Mouse (Mus musculus): ENCODE measurements around the gene Chn2. TPM values are rescaled to one million over a fixed set of nuclear protein-coding genes. Genes with fewer than 3 reads are reported as not detected.

Gene Chn2
- polyA plus RNA-seq, 1 experiment = 574 TPM

- H3K27ac ChIP-seq (ENCODE audit: insufficient read depth, low read length) = peak overlapping the region; percentile 57; the same call in 1 of the 2 replicates
- H3K4me1 ChIP-seq (ENCODE audit: control insufficient read depth, insufficient read depth, low read length) = peaks cover 34% of the 10 kb centered on the region
- H3K27me3 ChIP-seq (ENCODE audit: control insufficient read depth, insufficient read depth, low read length) = no peaks in the 10 kb centered on the region
- no peak for DNase-seq
- no peak for TF ChIP-seq CTCF (IDR thresholded peaks at IDR 0.05; ENCODE audit: borderline replicate concordance, insufficient read depth, low read depth, low read length)
- TF ChIP-seq POLR2A (IDR thresholded peaks at IDR 0.05; ENCODE audit: borderline replicate concordance, insufficient read depth, low read length) = no peak
- WGBS = 52% methylated on average over 3 of the region's 3 CpGs
- no peak overlapping the region for H3K4me3 ChIP-seq (replicated peaks; ENCODE audit: insufficient read depth, low read depth, low read length)
These were observed 51.5 kb downstream of the Chn2 start for GRCm38 (mm10) chr6:54090822-54091221.

- Histone ChIP-seq H3K4me1 (ENCODE audit: control insufficient read depth, insufficient read depth, low read length) (peaks cover 40% of the 10 kb centered on the region), H3K27ac (ENCODE audit: insufficient read depth, low read length) (no peak overlapping the region), H3K27me3 (ENCODE audit: control insufficient read depth, insufficient read depth, low read length) (no peaks in the 10 kb centered on the region), H3K4me3 (replicated peaks; ENCODE audit: insufficient read depth, low read depth, low read length) (no peak overlapping the region)
- 34% methylated on average over 3 of the region's 3 CpGs for WGBS
- no peak for TF ChIP-seq POLR2A (IDR thresholded peaks at IDR 0.05; ENCODE audit: borderline replicate concordance, insufficient read depth, low read length)
- no peak for TF ChIP-seq CTCF (IDR thresholded peaks at IDR 0.05; ENCODE audit: borderline replicate concordance, insufficient read depth, low read depth, low read length)
- DNase-seq = no peak
These were observed 53.6 kb downstream of the Chn2 start for GRCm38 (mm10) chr6:54092920-54093319.

- 58% methylated on average over 6 of the region's 6 CpGs for WGBS
- Histone ChIP-seq H3K27me3 (ENCODE audit: control insufficient read depth, insufficient read depth, low read length) (no peaks in the 10 kb centered on the region), H3K27ac (ENCODE audit: insufficient read depth, low read length) (peak overlapping the region; percentile 33; the same call in 1 of the 2 replicates), H3K4me1 (ENCODE audit: control insufficient read depth, insufficient read depth, low read length) (peaks cover 46% of the 10 kb centered on the region), H3K4me3 (replicated peaks; ENCODE audit: insufficient read depth, low read depth, low read length) (no peak overlapping the region)
- TF ChIP-seq CTCF (IDR thresholded peaks at IDR 0.05; ENCODE audit: borderline replicate concordance, insufficient read depth, low read depth, low read length) = no peak
- no peak for TF ChIP-seq POLR2A (IDR thresholded peaks at IDR 0.05; ENCODE audit: borderline replicate concordance, insufficient read depth, low read length)
- DNase-seq = no peak
These were observed 56.9 kb downstream of the Chn2 start for GRCm38 (mm10) chr6:54096147-54096761.

DNA sequence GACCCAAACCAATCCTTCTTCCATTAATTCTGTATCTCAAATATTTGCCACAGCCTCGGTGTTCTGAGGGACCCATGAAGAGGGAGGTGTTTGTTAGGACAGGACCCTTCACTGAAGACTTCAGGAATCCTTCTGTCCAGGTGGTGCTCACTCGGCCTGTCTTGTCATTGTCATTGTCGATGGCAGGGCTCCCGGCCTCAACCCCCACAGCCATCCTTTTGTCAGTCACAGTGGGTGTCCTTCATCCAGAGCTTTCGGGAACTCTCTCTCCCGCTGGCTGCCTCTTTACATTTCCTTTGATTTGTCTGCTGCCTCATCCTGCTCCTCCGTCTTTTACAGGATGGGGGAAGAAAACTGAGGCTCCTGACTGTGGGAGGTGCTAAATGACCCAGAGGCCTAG is 57.5 kb downstream of the Chn2 start:
- TF ChIP-seq POLR2A (IDR thresholded peaks at IDR 0.05; ENCODE audit: borderline replicate concordance, insufficient read depth, low read length) (no peak), CTCF (IDR thresholded peaks at IDR 0.05; ENCODE audit: borderline replicate concordance, insufficient read depth, low read depth, low read length) (no peak)
- H3K27me3 ChIP-seq (ENCODE audit: control insufficient read depth, insufficient read depth, low read length) = no peaks in the 10 kb centered on the region
- WGBS = 4% methylated on average over 7 of the region's 7 CpGs
- peaks cover 45% of the 10 kb centered on the region for H3K4me1 ChIP-seq (ENCODE audit: control insufficient read depth, insufficient read depth, low read length)
- no peak overlapping the region for H3K4me3 ChIP-seq (replicated peaks; ENCODE audit: insufficient read depth, low read depth, low read length)
- DNase-seq = peak; percentile 65 to 74
- H3K27ac ChIP-seq (ENCODE audit: insufficient read depth, low read length) = peak overlapping the region; percentile 33

GRCm38 (mm10) chr6:54098339-54098738 is 59.0 kb downstream of the Chn2 start:
- no peak for DNase-seq
- WGBS = 89% methylated on average over 6 of the region's 6 CpGs
- Histone ChIP-seq H3K27me3 (ENCODE audit: control insufficient read depth, insufficient read depth, low read length) (no peaks in the 10 kb centered on the region), H3K27ac (ENCODE audit: insufficient read depth, low read length) (peak overlapping the region; percentile 40; the same call in 1 of the 2 replicates), H3K4me3 (replicated peaks; ENCODE audit: insufficient read depth, low read depth, low read length) (no peak overlapping the region), H3K4me1 (ENCODE audit: control insufficient read depth, insufficient read depth, low read length) (peaks cover 43% of the 10 kb centered on the region)
- TF ChIP-seq CTCF (IDR thresholded peaks at IDR 0.05; ENCODE audit: borderline replicate concordance, insufficient read depth, low read depth, low read length) (no peak), POLR2A (IDR thresholded peaks at IDR 0.05; ENCODE audit: borderline replicate concordance, insufficient read depth, low read length) (no peak)

DNA sequence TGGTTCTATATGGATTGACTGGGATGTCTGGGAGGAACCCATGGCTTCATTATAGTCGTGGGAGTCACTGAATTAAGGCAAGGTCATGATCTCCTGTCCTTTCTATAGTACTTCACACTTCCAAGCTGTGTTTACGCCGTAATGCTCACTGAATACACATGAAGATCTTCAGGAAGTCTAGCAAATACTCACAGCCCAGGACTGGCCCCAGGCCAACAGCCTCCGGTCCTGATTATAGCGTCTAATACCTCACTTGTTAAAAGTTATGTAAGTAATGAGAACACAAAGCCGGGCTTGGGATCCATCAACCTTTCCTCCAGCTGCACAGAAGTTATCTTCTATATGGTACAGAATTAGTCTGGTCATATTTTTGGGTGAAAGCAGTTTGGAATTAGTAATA is 60.3 kb downstream of the Chn2 start:
- no peak for TF ChIP-seq CTCF (IDR thresholded peaks at IDR 0.05; ENCODE audit: borderline replicate concordance, insufficient read depth, low read depth, low read length)
- no peak for TF ChIP-seq POLR2A (IDR thresholded peaks at IDR 0.05; ENCODE audit: borderline replicate concordance, insufficient read depth, low read length)
- DNase-seq = peak in 1 of 2 experiments; percentile 64
- 16% methylated on average over 6 of the region's 6 CpGs for WGBS
- peaks cover 53% of the 10 kb centered on the region for H3K4me1 ChIP-seq (ENCODE audit: control insufficient read depth, insufficient read depth, low read length)
- no peak overlapping the region for H3K4me3 ChIP-seq (replicated peaks; ENCODE audit: insufficient read depth, low read depth, low read length)
- peak overlapping the region; percentile 1; the same call in 1 of the 2 replicates for H3K27ac ChIP-seq (ENCODE audit: insufficient read depth, low read length)
- H3K27me3 ChIP-seq (ENCODE audit: control insufficient read depth, insufficient read depth, low read length) = no peaks in the 10 kb centered on the region

DNA sequence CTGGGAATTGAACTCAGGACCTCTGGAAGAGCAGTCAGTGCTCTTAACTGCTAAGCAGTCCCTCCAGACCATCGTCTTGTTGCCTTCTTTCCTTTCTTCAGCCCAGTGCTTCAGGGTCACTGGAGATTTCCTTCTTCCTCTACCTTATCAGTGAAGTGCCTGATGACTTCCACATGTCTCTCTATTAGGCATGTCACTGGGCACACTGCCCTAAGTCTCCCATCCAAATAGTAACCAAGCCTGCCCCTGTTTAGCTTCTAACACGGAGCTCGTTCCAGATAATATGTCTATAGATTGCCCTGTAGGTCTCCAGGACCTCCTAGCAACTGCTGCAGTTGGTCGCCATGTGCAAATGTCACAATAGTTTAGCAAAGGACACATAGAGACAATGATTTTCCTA is 62.9 kb downstream of the Chn2 start:
- WGBS = 60% methylated on average over 4 of the region's 4 CpGs
- Histone ChIP-seq H3K27ac (ENCODE audit: insufficient read depth, low read length) (peak overlapping the region; percentile 22; the same call in 1 of the 2 replicates), H3K4me3 (replicated peaks; ENCODE audit: insufficient read depth, low read depth, low read length) (no peak overlapping the region), H3K4me1 (ENCODE audit: control insufficient read depth, insufficient read depth, low read length) (peaks cover 55% of the 10 kb centered on the region), H3K27me3 (ENCODE audit: control insufficient read depth, insufficient read depth, low read length) (no peaks in the 10 kb centered on the region)
- TF ChIP-seq CTCF (IDR thresholded peaks at IDR 0.05; ENCODE audit: borderline replicate concordance, insufficient read depth, low read depth, low read length) (no peak), POLR2A (IDR thresholded peaks at IDR 0.05; ENCODE audit: borderline replicate concordance, insufficient read depth, low read length) (no peak)
- DNase-seq = no peak

DNA sequence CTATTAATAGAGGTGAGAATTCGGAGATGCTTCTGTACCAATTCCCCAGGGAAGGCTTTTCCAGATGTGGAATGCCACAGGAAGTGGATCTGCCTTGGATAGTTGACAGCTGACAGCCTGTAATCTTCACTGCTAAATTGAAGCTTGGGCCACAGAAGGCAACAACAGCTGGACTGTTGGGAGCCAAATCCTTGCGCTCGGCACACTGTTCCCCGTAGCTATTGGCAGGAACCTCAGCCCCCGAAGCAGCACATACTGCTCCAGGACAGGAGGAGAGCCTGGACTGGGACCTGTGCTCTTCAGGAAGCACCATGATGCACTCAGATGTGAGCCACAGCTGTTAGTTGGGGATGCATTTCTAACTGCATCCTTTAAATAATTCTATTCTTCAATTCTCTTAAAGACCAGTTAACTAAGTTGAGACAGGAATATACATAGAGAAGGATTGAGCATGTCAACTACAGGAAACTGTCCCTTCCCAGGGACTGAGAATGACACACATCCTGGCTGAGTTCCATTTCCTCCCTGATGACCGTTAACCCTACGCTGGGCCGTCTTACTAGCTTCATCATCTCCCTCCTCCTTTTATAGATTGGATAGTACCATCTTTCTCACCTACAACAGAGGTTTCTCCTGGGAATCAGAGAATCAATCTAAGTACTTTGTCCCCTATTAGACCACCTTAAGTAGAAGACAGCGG is 64.1 kb downstream of the Chn2 start:
- Histone ChIP-seq H3K4me1 (ENCODE audit: control insufficient read depth, insufficient read depth, low read length) (peaks cover 57% of the 10 kb centered on the region), H3K27me3 (ENCODE audit: control insufficient read depth, insufficient read depth, low read length) (no peaks in the 10 kb centered on the region), H3K27ac (ENCODE audit: insufficient read depth, low read length) (peak overlapping the region; percentile 13; the same call in 1 of the 2 replicates), H3K4me3 (replicated peaks; ENCODE audit: insufficient read depth, low read depth, low read length) (no peak overlapping the region)
- no peak for DNase-seq
- TF ChIP-seq POLR2A (IDR thresholded peaks at IDR 0.05; ENCODE audit: borderline replicate concordance, insufficient read depth, low read length) = no peak
- TF ChIP-seq CTCF (IDR thresholded peaks at IDR 0.05; ENCODE audit: borderline replicate concordance, insufficient read depth, low read depth, low read length) = no peak
- WGBS = 19% methylated on average over 9 of the region's 9 CpGs

Data from cerebellum, adult 2 months (tissue).